Mouse (Mus musculus): ENCODE measurements around the gene Ikzf3. TPM values are rescaled to one million over a fixed set of nuclear protein-coding genes. Genes with fewer than 3 reads are reported as not detected.

Ikzf3 gene
- polyA plus RNA-seq, 1 experiment, result 41.7 TPM

- Histone ChIP-seq H3K27ac (ENCODE audit: control insufficient read depth, insufficient read depth, low read depth, low read length, poor library complexity) (peak overlapping the region; percentile 63; the same call in 1 of the 2 replicates), H3K4me1 (ENCODE audit: control insufficient read depth, insufficient read depth, low read length) (peaks cover 4% of the 10 kb centered on the region; the same call in 1 of the 2 replicates), H3K4me3 (replicated peaks; ENCODE audit: control insufficient read depth, low read depth, low read length) (no peak overlapping the region)
- TF ChIP-seq CTCF (IDR thresholded peaks at IDR 0.05; ENCODE audit: control insufficient read depth, insufficient read depth, low read length) (no peak), POLR2A (IDR thresholded peaks at IDR 0.05; ENCODE audit: borderline replicate concordance, control insufficient read depth, low read depth, low read length) (no peak)
- 84% methylated on average over 5 of the region's 5 CpGs for WGBS
These were observed 50.6 kb downstream of the Ikzf3 start for GRCm38 (mm10) chr11:98495176-98495719.

GRCm38 (mm10) chr11:98493394-98493793 lies 52.4 kb downstream of the Ikzf3 start:
- 60% methylated on average over 9 of the region's 9 CpGs for WGBS
- Histone ChIP-seq H3K27ac (ENCODE audit: control insufficient read depth, insufficient read depth, low read depth, low read length, poor library complexity) (peak overlapping the region; percentile 63), H3K4me1 (ENCODE audit: control insufficient read depth, insufficient read depth, low read length) (peaks cover 4% of the 10 kb centered on the region; the same call in 1 of the 2 replicates), H3K4me3 (replicated peaks; ENCODE audit: control insufficient read depth, low read depth, low read length) (no peak overlapping the region)
- TF ChIP-seq CTCF (IDR thresholded peaks at IDR 0.05; ENCODE audit: control insufficient read depth, insufficient read depth, low read length) (no peak), POLR2A (IDR thresholded peaks at IDR 0.05; ENCODE audit: borderline replicate concordance, control insufficient read depth, low read depth, low read length) (no peak)

DNA sequence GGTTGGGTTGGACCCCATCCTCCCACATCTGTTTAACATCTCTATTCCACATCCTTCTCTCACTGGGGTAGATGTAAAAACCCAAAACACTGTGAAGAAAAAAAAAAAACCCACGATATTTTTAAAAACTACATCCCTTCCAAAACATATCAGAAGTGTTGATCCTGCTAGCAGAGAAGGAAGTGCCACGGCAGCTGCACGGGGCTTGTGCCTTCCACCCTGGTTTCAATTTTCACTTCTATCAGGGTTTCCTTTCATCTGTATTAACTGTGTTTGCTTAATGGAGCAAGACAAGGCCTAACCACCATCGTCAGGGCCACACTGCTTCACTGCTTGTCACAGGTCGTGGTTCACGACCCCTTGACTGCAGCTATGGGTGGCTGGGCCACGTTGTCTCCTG lies 52.9 kb downstream of the Ikzf3 start:
- TF ChIP-seq POLR2A (IDR thresholded peaks at IDR 0.05; ENCODE audit: borderline replicate concordance, control insufficient read depth, low read depth, low read length) (no peak), CTCF (IDR thresholded peaks at IDR 0.05; ENCODE audit: control insufficient read depth, insufficient read depth, low read length) (no peak)
- WGBS, result 11% methylated on average over 7 of the region's 7 CpGs
- peaks cover 3% of the 10 kb centered on the region; the same call in 1 of the 2 replicates for H3K4me1 ChIP-seq (ENCODE audit: control insufficient read depth, insufficient read depth, low read length)
- H3K27ac ChIP-seq (ENCODE audit: control insufficient read depth, insufficient read depth, low read depth, low read length, poor library complexity), result peak overlapping the region; percentile 63
- no peak overlapping the region for H3K4me3 ChIP-seq (replicated peaks; ENCODE audit: control insufficient read depth, low read depth, low read length)

DNA sequence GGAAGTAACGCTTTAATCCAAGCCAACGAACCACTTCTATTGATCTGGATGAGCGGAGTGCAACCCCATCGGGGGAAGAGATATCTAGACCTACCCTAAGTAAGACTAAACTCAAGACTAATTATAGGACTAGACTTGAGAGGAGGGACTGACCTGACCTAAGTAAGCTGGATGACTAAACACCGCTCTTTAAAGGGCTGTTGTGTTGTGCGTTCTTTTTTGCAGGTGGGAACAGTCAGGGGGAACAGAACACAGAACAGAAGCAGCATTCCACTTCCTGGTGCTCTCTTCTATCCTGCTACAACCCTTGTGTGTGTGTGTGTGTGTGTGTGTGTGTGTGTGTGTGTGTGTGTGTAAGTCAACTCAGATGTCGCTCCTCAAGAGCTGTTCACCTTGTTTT lies 54.3 kb downstream of the Ikzf3 start:
- TF ChIP-seq CTCF (IDR thresholded peaks at IDR 0.05; ENCODE audit: control insufficient read depth, insufficient read depth, low read length) (no peak), POLR2A (IDR thresholded peaks at IDR 0.05; ENCODE audit: borderline replicate concordance, control insufficient read depth, low read depth, low read length) (no peak)
- H3K27ac ChIP-seq (ENCODE audit: control insufficient read depth, insufficient read depth, low read depth, low read length, poor library complexity), result peak overlapping the region; percentile 88
- peaks cover 1% of the 10 kb centered on the region; the same call in 1 of the 2 replicates for H3K4me1 ChIP-seq (ENCODE audit: control insufficient read depth, insufficient read depth, low read length)
- no peak overlapping the region for H3K4me3 ChIP-seq (replicated peaks; ENCODE audit: control insufficient read depth, low read depth, low read length)
- 72% methylated on average over 7 of the region's 7 CpGs for WGBS

DNA sequence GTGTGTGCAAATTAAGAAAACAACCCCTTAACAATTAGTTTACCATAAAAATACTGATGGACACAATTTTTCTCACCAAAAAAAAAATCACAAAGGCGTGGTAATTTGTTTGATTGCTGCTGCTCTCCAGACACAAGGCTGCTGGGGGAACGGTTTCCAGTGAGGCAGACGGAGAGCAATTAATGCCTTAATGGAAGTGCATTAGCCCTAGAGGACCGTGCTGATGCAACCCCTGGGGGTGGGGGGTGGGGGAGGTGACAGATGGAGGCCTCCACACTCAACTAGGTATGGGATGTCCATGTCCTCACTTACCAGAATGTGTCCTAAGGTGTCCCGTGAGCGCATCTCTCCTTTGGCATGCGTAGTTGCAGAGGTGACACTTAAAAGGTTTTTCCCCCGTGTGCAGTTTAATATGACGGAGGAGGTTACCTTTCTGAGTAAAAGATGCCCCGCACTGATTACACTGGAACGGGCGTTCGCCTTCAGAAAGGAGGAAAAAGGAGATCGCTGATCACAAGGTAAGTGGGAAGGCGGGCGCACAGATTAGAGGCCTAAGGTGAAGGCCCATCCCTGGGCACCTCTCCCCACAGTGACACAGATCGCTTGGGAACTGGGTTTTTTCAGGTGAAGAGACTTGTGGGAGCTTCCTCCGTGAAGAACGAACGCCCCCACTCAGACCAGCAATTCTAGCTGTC lies 57.1 kb downstream of the Ikzf3 start:
- WGBS, result 85% methylated on average over 20 of the region's 20 CpGs
- TF ChIP-seq POLR2A (IDR thresholded peaks at IDR 0.05; ENCODE audit: borderline replicate concordance, control insufficient read depth, low read depth, low read length), result no peak
- no peak for TF ChIP-seq CTCF (IDR thresholded peaks at IDR 0.05; ENCODE audit: control insufficient read depth, insufficient read depth, low read length)
- H3K27ac ChIP-seq (ENCODE audit: control insufficient read depth, insufficient read depth, low read depth, low read length, poor library complexity), result no peak overlapping the region
- H3K4me3 ChIP-seq (replicated peaks; ENCODE audit: control insufficient read depth, low read depth, low read length), result no peak overlapping the region
- peaks cover 1% of the 10 kb centered on the region; the same call in 1 of the 2 replicates for H3K4me1 ChIP-seq (ENCODE audit: control insufficient read depth, insufficient read depth, low read length)

GRCm38 (mm10) chr11:98487526-98488040 lies 58.2 kb downstream of the Ikzf3 start:
- peaks cover 1% of the 10 kb centered on the region; the same call in 1 of the 2 replicates for H3K4me1 ChIP-seq (ENCODE audit: control insufficient read depth, insufficient read depth, low read length)
- WGBS, result 33% methylated on average over 5 of the region's 5 CpGs
- H3K27ac ChIP-seq (ENCODE audit: control insufficient read depth, insufficient read depth, low read depth, low read length, poor library complexity), result no peak overlapping the region
- TF ChIP-seq CTCF (IDR thresholded peaks at IDR 0.05; ENCODE audit: control insufficient read depth, insufficient read depth, low read length), result no peak
- no peak for TF ChIP-seq POLR2A (IDR thresholded peaks at IDR 0.05; ENCODE audit: borderline replicate concordance, control insufficient read depth, low read depth, low read length)
- H3K4me3 ChIP-seq (replicated peaks; ENCODE audit: control insufficient read depth, low read depth, low read length), result no peak overlapping the region

DNA sequence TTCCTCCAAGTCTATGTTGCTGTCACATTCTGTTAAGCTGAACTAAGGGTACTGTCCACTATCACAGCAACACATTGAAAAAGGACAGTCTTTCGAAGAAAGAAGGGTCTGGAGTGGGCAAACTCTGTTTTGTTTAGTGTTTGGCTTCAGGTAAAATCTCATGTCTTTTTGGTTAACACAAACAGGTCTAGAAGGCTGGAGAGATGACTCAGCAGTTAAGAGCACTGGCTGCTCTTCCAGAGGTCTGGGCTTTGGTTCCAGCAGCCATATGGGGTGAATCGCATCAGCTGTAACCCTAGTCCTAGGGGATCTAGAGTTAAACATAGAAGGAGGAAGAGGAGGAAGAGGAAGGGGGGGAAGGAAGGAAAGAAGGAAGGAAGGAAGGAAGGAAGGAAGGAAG lies 60.1 kb downstream of the Ikzf3 start:
- TF ChIP-seq POLR2A (IDR thresholded peaks at IDR 0.05; ENCODE audit: borderline replicate concordance, control insufficient read depth, low read depth, low read length) (no peak), CTCF (IDR thresholded peaks at IDR 0.05; ENCODE audit: control insufficient read depth, insufficient read depth, low read length) (no peak)
- H3K4me1 ChIP-seq (ENCODE audit: control insufficient read depth, insufficient read depth, low read length), result peaks cover 2% of the 10 kb centered on the region; the same call in 1 of the 2 replicates
- H3K4me3 ChIP-seq (replicated peaks; ENCODE audit: control insufficient read depth, low read depth, low read length), result no peak overlapping the region
- WGBS, result 77% methylated on average over 2 of the region's 2 CpGs
- no peak overlapping the region for H3K27ac ChIP-seq (ENCODE audit: control insufficient read depth, insufficient read depth, low read depth, low read length, poor library complexity)

DNA sequence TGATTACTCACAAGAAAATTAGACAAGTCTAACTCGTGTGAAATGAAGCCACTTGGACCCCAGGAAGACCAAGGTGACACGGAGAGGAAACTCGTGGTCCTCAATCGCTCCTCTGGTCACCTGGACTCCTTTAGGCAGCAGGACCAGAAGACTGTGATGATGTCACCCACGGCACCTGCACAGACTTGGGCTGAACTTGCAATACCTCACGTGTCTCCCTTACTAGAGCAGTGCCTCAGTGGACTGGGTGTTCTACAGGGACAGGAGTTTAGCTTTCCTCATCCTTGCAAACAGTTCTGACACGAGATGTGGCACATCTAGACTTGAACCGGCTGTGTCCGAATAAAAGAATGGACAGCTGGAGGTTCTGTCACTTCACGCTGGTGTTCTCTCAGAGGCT lies 63.8 kb downstream of the Ikzf3 start:
- no peak overlapping the region for H3K4me3 ChIP-seq (replicated peaks; ENCODE audit: control insufficient read depth, low read depth, low read length)
- TF ChIP-seq POLR2A (IDR thresholded peaks at IDR 0.05; ENCODE audit: borderline replicate concordance, control insufficient read depth, low read depth, low read length) (no peak), CTCF (IDR thresholded peaks at IDR 0.05; ENCODE audit: control insufficient read depth, insufficient read depth, low read length) (no peak)
- H3K27ac ChIP-seq (ENCODE audit: control insufficient read depth, insufficient read depth, low read depth, low read length, poor library complexity), result no peak overlapping the region
- WGBS, result 71% methylated on average over 10 of the region's 10 CpGs
- H3K4me1 ChIP-seq (ENCODE audit: control insufficient read depth, insufficient read depth, low read length), result peaks cover 4% of the 10 kb centered on the region

Measured in bone marrow, adult 2 months (tissue).